Mouse (Mus musculus): ENCODE measurements at regions not wholly inside any gene's neighbourhood (a gene's known extent, or its start where the extent isn't known, plus 50 kb on each side); places are given as distances from the start of the nearest gene placed in this dataset.

DNA sequence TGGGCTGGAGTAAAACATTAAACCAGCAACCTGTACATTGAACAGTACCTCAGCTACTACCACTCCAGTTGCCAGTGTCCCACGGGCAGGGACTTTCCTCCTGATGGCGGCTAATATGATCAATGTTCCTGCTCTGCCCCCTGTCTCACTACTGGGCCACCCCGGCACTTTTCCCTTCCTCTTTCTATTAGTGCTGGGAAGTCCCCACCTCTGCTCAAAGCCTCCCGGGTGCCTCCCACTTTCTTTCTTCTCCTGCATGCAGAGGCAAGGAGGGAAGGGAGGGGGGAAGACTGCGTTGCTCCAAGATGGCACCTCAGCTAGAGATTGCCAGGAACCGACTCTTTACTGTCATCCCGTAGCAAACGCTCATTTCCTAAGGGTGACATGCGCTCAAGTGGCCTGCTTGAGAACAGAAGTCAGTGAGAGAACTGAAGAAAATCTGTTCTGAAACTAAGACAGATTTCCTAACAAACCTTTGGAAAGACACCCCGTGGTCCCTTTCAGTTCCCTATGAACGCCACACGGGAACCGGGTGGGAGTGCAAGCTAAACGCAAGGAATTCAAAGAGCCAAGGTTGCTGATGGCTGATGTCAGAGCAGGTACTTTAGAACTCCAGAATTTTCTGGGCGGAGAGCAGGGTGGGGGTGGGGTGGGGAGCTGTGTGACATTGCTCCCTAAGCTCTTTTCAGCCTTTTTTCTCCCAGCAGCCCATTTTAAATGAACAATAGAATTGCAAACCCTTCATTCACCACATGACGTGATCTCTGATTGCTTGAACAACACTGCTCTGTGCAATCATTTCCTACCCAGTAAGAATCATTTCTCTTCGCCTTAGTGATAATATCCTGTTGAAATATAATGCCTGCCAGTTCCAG lies 96.2 kb upstream of the Med14 start:
- TF ChIP-seq GATA1 (IDR thresholded peaks at IDR 0.05; ENCODE audit: borderline replicate concordance, low read length) (no peak), FLI1 (IDR thresholded peaks at IDR 0.05; ENCODE audit: low read length) (no peak)
